Mouse (Mus musculus) limb, embryonic 12.5 days (tissue): Measurements from ENCODE around the gene Efcab6. TPM values are rescaled to one million over a fixed set of nuclear protein-coding genes. Genes with fewer than 3 reads are reported as not detected.
"Not testable (repeated sequence)": the region's sequence is repeated elsewhere in the genome, so short reads cannot be mapped to it uniquely, and the experiment has no call there.

Experiments
- ATAC-seq: fragments of 200-750 bp; cut with Nextera tagmentation; 2 replicates; pipeline ENCODE4 v1.8.0; 2017; ENCODE audit warnings: low read depth, moderate TSS enrichment; ENCODE audit not compliant: insufficient number of reproducible peaks, insufficient read depth, low FRiP score, low TSS enrichment
- H3K27ac ChIP-seq: fragments of 300-500 bp; sonication (generic); 2 replicates; pipeline ENCODE4 v1.5.1; 2016; ENCODE audit warnings: mild to moderate bottlenecking, moderate library complexity
- H3K27me3 ChIP-seq: fragments of 300-500 bp; sonication (generic); 2 replicates; pipeline ENCODE4 v1.6.1; 2016; ENCODE audit warnings: mild to moderate bottlenecking, moderate library complexity
- H3K36me3 ChIP-seq: fragments of 300-500 bp; sonication (generic); 2 replicates; pipeline ENCODE4 v1.6.1; 2016; ENCODE audit warnings: mild to moderate bottlenecking, moderate library complexity
- H3K4me1 ChIP-seq: fragments of 300-500 bp; sonication (generic); replicated peaks from 2 replicates; pipeline ENCODE4 v1.6.1; 2016
- H3K4me2 ChIP-seq: fragments of 300-500 bp; sonication (generic); 2 replicates; pipeline ENCODE4 v1.6.1; 2016; ENCODE audit warnings: mild to moderate bottlenecking, moderate library complexity
- H3K4me3 ChIP-seq: fragments of 300-500 bp; sonication (generic); replicated peaks from 2 replicates; pipeline ENCODE4 v1.5.1; 2016; ENCODE audit warnings: mild to moderate bottlenecking
- H3K9ac ChIP-seq: fragments of 300-500 bp; sonication (generic); replicated peaks from 2 replicates; pipeline ENCODE4 v1.6.1; 2016; ENCODE audit warnings: mild to moderate bottlenecking, moderate library complexity
- H3K9me3 ChIP-seq: fragments of 300-500 bp; sonication (generic); 2 replicates; pipeline ENCODE4 v1.6.1; 2016; ENCODE audit warnings: mild to moderate bottlenecking, moderate library complexity
- WGBS: fragments of 180-500 bp; shearing (Covaris S2); methylation state at CpG from one replicate; pipeline ENCODE4 v1.1.7; 2016; 5-methylcytosine and 5-hydroxymethylcytosine counted together
- polyA plus RNA-seq: library from polyadenylated mRNA; unstranded; fragments of >200 nt; fragmentation: Nextera tagmentation; extraction: Ambion mirVana; gene quantifications from 2 replicates; pipeline ENCODE4 v1.2.1, GENCODE M21; 2016

Gene Efcab6
- 0.08 TPM in 1 of 2 replicates, not detected in the other for polyA plus RNA-seq

- no peaks in the 10 kb centered on the region for H3K36me3 ChIP-seq
- WGBS, result 2% methylated on average over 29 of the region's 29 CpGs
- no peak for ATAC-seq
- H3K9ac ChIP-seq, result no peak within 1 kb of the TSS
- peaks cover 22% of the 10 kb centered on the region for H3K4me1 ChIP-seq
- H3K4me2 ChIP-seq, result peak within 1 kb of the TSS; percentile 60
- H3K27ac ChIP-seq, result no peak within 1 kb of the TSS
- H3K4me3 ChIP-seq, result peak within 1 kb of the TSS; percentile 29
- H3K27me3 ChIP-seq, result peaks cover 63% of the 10 kb centered on the region
- H3K9me3 ChIP-seq, result peaks cover 4% of the 10 kb centered on the region; the same call in 1 of the 2 replicates
Measured at GRCm38 (mm10) chr15:84065140-84065539, at the start of gene Efcab6. Gene Efcab6, minus strand, starts transcription at chr15:84065379.

GRCm38 (mm10) chr15:84113873-84114272, 48.7 kb upstream of the Efcab6 start:
- Histone ChIP-seq H3K27ac (no peak overlapping the region), H3K4me3 (no peak overlapping the region), H3K27me3 (peaks cover 7% of the 10 kb centered on the region), H3K4me1 (no peaks in the 10 kb centered on the region), H3K4me2 (no peak overlapping the region), H3K36me3 (no peaks in the 10 kb centered on the region), H3K9ac (no peak overlapping the region), H3K9me3 (peaks cover 11% of the 10 kb centered on the region; the same call in 1 of the 2 replicates)
- 72% methylated on average over 6 of the region's 6 CpGs for WGBS
- no peak for ATAC-seq

GRCm38 (mm10) chr15:84108899-84109298, 43.7 kb upstream of the Efcab6 start:
- Histone ChIP-seq H3K4me3 (no peak overlapping the region), H3K27me3 (peaks cover 51% of the 10 kb centered on the region), H3K27ac (no peak overlapping the region), H3K36me3 (no peaks in the 10 kb centered on the region), H3K4me1 (peaks cover 11% of the 10 kb centered on the region), H3K9me3 (no peaks in the 10 kb centered on the region), H3K9ac (no peak overlapping the region), H3K4me2 (no peak overlapping the region)
- ATAC-seq, result no peak
- WGBS, result 6% methylated on average over 13 of the region's 13 CpGs

DNA sequence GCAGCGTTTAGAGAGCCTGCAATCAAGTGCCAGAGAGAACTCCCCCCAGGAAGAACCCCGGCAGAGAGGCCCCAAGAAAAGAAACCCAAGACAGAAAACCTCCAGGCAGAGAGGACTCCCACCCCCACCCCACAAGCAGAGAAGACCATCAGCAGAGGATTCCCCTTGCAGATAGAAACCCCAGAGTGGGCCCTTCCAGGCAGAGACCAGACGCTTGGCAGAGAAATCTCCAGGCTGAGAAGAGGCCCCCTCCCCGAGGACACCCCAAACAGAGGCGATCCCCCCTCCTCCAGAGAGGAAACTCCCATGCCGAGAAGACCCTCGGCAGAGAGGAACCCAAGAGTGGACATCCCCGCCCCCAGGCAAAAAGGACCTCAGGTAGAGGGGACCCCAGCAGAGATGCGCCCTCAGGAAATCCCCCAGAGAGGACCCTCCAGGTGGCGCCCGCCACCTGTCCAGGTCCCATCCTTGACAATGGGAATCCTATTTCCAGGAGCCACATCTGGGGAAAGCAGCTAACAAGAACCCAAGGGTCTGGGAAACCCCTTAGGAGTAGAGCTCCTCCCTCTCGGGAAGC, 40.8 kb upstream of the Efcab6 start:
- WGBS, result 14% methylated on average over 12 of the region's 12 CpGs
- peak overlapping the region; percentile 54 for H3K4me3 ChIP-seq
- ATAC-seq, result no peak
- H3K27me3 ChIP-seq, result peaks cover 67% of the 10 kb centered on the region
- H3K4me1 ChIP-seq, result peaks cover 11% of the 10 kb centered on the region
- H3K4me2 ChIP-seq, result peak overlapping the region; percentile 89
- H3K9ac ChIP-seq, result 0 out of 2 replicates have a peak overlapping the region, but pooled peaks have one; percentile 42
- no peaks in the 10 kb centered on the region for H3K36me3 ChIP-seq
- H3K9me3 ChIP-seq, result no peaks in the 10 kb centered on the region
- no peak overlapping the region for H3K27ac ChIP-seq

DNA sequence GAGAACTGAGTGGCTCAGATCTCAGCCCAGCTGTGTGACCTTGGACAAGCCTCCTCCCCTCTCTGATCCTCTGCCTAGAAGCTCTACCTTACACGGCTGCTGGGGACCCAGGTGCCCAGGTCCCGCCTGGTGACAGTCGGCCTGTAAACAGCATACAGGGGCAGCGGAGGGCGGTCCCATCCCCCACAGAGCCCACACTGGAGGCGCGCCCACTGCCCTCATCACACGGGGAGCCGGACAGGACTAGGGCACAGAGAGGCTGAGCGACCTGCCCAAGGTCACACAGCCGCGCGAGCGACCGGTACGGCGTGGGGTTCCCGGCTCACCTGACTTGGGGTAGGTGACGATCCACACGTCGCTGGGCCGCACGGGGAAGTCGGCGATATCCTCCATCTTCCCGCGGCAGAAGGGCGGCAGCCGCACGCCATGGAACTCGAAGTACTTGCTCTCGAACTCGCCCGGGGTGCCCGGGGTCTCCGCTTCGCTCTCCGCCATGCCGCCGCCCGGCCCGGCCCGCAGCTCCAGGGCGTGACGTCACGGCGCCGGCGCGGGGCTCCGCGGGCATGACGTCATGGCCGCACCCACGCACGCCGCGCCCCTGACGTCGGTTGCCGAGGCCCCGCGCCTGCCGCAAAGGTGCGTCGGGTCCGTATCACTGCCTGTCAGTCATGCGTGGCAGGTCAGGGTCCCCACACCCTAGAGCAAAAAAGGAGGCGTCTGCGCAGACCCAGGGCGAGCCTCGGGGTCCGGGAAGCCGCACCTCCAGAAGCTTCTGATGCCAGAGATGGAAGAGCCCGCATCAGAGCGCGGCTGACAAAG, 40.1 kb upstream of the Efcab6 start, which contains the start of gene Sult4a1:
TSS of gene Sult4a1 (minus strand) at position 650 of the 819 bp plus-strand sequence.
- peak; percentile 50; the same call in 1 of the 2 replicates for ATAC-seq
- H3K27me3 ChIP-seq, result peaks cover 69% of the 10 kb centered on the region

GRCm38 (mm10) chr15:84104626-84105025, 39.4 kb upstream of the Efcab6 start:
- ATAC-seq, result no peak
- H3K4me1 ChIP-seq, result peaks cover 11% of the 10 kb centered on the region
- WGBS, result 81% methylated on average over 7 of the region's 7 CpGs
- H3K4me2 ChIP-seq, result peak overlapping the region; percentile 89; the same call in 1 of the 2 replicates
- H3K36me3 ChIP-seq, result no peaks in the 10 kb centered on the region
- H3K27me3 ChIP-seq, result peaks cover 69% of the 10 kb centered on the region
- H3K9ac ChIP-seq, result peak overlapping the region; percentile 42; the same call in 1 of the 2 replicates
- H3K4me3 ChIP-seq, result peak overlapping the region; percentile 54
- no peaks in the 10 kb centered on the region for H3K9me3 ChIP-seq
- no peak overlapping the region for H3K27ac ChIP-seq

More for the DNA sequence above, 40.1 kb upstream of the Efcab6 start, which contains the start of gene Sult4a1:
- peak within 1 kb of the TSS; percentile 89 for H3K4me2 ChIP-seq
- no peak within 1 kb of the TSS for H3K27ac ChIP-seq
- WGBS, result 2% methylated on average over 72 of the region's 77 CpGs
- H3K9ac ChIP-seq, result peak within 1 kb of the TSS; percentile 42
- no peaks in the 10 kb centered on the region for H3K36me3 ChIP-seq
- H3K4me1 ChIP-seq, result peaks cover 11% of the 10 kb centered on the region
- no peaks in the 10 kb centered on the region for H3K9me3 ChIP-seq
- peak within 1 kb of the TSS; percentile 54 for H3K4me3 ChIP-seq

- H3K4me1 ChIP-seq, H3K4me3 ChIP-seq, ATAC-seq, H3K9me3 ChIP-seq, H3K27ac ChIP-seq, H3K4me2 ChIP-seq, H3K36me3 ChIP-seq, H3K9ac ChIP-seq: not testable (repeated sequence)
- WGBS, result 82% methylated on average over 15 of the region's 15 CpGs
- peaks cover 11% of the 10 kb centered on the region for H3K27me3 ChIP-seq
Measured at GRCm38 (mm10) chr15:84097536-84097935, 32.4 kb upstream of the Efcab6 start.

GRCm38 (mm10) chr15:84096051-84096450, 30.9 kb upstream of the Efcab6 start:
- Histone ChIP-seq H3K27ac (no peak overlapping the region), H3K9ac (no peak overlapping the region), H3K9me3 (no peaks in the 10 kb centered on the region), H3K4me1 (no peaks in the 10 kb centered on the region), H3K4me3 (no peak overlapping the region), H3K4me2 (no peak overlapping the region), H3K27me3 (peaks cover 6% of the 10 kb centered on the region), H3K36me3 (no peaks in the 10 kb centered on the region)
- WGBS, result 87% methylated on average over 8 of the region's 8 CpGs
- no peak for ATAC-seq

GRCm38 (mm10) chr15:84094921-84095320, 29.7 kb upstream of the Efcab6 start:
- H3K9ac ChIP-seq, result no peak overlapping the region
- no peak overlapping the region for H3K4me3 ChIP-seq
- no peak for ATAC-seq
- H3K9me3 ChIP-seq, result no peaks in the 10 kb centered on the region
- WGBS, result 73% methylated on average over 7 of the region's 7 CpGs
- H3K27ac ChIP-seq, result no peak overlapping the region
- no peaks in the 10 kb centered on the region for H3K4me1 ChIP-seq
- peaks cover 3% of the 10 kb centered on the region; the same call in 1 of the 2 replicates for H3K27me3 ChIP-seq
- no peaks in the 10 kb centered on the region for H3K36me3 ChIP-seq
- no peak overlapping the region for H3K4me2 ChIP-seq

DNA sequence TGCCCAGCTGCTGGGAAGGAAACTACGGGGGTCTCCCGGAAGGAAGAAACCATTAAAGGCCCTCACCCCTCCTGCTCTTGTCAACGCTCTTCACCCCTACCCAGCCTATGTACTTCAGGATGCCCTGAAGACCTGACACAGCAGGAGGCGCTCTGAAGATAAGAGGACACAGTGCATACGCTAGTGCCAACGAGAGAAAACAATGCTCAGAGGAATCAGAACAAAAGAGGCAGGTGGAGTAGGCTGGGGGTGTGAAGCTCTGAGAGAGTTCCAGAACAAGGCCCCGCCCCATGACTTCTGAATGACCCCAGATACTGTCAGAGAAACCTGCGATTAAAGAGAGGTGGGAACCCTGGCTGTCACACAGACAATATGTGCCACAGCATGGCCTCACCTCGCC, 21.6 kb upstream of the Efcab6 start:
- Histone ChIP-seq H3K36me3 (no peaks in the 10 kb centered on the region), H3K4me2 (no peak overlapping the region), H3K27me3 (no peaks in the 10 kb centered on the region; the same call in 1 of the 2 replicates), H3K9me3 (no peaks in the 10 kb centered on the region), H3K4me1 (no peaks in the 10 kb centered on the region), H3K9ac (no peak overlapping the region), H3K27ac (no peak overlapping the region), H3K4me3 (no peak overlapping the region)
- no peak for ATAC-seq
- WGBS, result 58% methylated on average over 9 of the region's 9 CpGs

DNA sequence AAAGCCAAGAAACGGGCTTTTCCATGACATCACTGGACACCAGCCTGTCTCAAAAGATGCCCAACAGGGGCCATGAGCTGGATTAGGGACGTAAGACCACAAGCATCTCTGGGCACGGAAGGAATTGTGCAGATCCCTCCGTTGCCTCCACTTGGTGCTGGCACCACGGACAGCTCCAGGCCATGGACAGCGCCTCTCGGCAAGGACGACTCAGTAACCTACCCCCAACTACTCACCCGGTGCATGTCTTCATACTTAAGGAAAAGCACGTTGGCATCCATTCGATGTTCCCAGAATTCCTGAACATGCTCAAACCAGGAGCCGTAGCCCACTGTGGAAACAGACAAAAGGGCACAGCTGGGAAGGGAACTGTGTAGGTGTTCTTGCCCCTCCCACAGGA, 21.2 kb upstream of the Efcab6 start:
- Histone ChIP-seq H3K27me3 (no peaks in the 10 kb centered on the region; the same call in 1 of the 2 replicates), H3K9ac (no peak overlapping the region), H3K4me3 (no peak overlapping the region), H3K27ac (no peak overlapping the region), H3K9me3 (no peaks in the 10 kb centered on the region), H3K4me2 (no peak overlapping the region), H3K36me3 (no peaks in the 10 kb centered on the region), H3K4me1 (no peaks in the 10 kb centered on the region)
- 28% methylated on average over 12 of the region's 12 CpGs for WGBS
- no peak for ATAC-seq
